Mouse (Mus musculus) stomach, postnatal 0 days (tissue): Measurements from ENCODE around the gene Ptprk. TPM values are rescaled to one million over a fixed set of nuclear protein-coding genes. Genes with fewer than 3 reads are reported as not detected.

ENCODE experiments used
- ATAC-seq: fragments of 200-750 bp; cut with Nextera tagmentation; 2 replicates; pipeline ENCODE4 v1.8.0; 2017; ENCODE audit not compliant: low FRiP score, low TSS enrichment
- DNase-seq: peaks from one replicate; pipeline ENCODE4 v3.0.0-alpha.2; 2016; ENCODE audit warnings: low spot score
- H3K27ac ChIP-seq: fragments of 300-500 bp; sonication (generic); replicated peaks from 2 replicates; pipeline ENCODE4 v1.5.1; 2014; ENCODE audit warnings: mild to moderate bottlenecking, control low read depth
- H3K27me3 ChIP-seq: fragments of 300-500 bp; sonication (generic); 2 replicates; pipeline ENCODE4 v1.6.1; 2014; ENCODE audit warnings: low read length; ENCODE audit not compliant: control insufficient read depth, insufficient read depth
- H3K36me3 ChIP-seq: fragments of 300-500 bp; sonication (generic); 2 replicates; pipeline ENCODE4 v1.6.1; 2014; ENCODE audit warnings: low read length, mixed read lengths; ENCODE audit not compliant: control insufficient read depth, insufficient read depth
- H3K4me1 ChIP-seq: fragments of 300-500 bp; sonication (generic); replicated peaks from 2 replicates; pipeline ENCODE4 v1.6.1; 2014; ENCODE audit warnings: antibody characterized with exemption; ENCODE audit not compliant: control insufficient read depth, insufficient read depth
- H3K4me2 ChIP-seq: fragments of 300-500 bp; sonication (generic); replicated peaks from 2 replicates; pipeline ENCODE4 v1.6.1; 2014; ENCODE audit warnings: low read depth, mild to moderate bottlenecking, control low read depth, moderate library complexity
- H3K4me3 ChIP-seq: fragments of 300-500 bp; sonication (generic); 2 replicates; pipeline ENCODE4 v1.5.1; 2014; ENCODE audit warnings: low read depth, low read length, control low read depth
- H3K9ac ChIP-seq: fragments of 300-500 bp; sonication (generic); 2 replicates; pipeline ENCODE4 v1.6.1; 2014; ENCODE audit warnings: mild to moderate bottlenecking, low read length, control low read depth, mixed read lengths
- H3K9me3 ChIP-seq: fragments of 300-500 bp; sonication (generic); 2 replicates; pipeline ENCODE4 v1.6.1; 2016; ENCODE audit warnings: low read length; ENCODE audit not compliant: control insufficient read depth
- CTCF ChIP-seq: IDR thresholded peaks from 2 replicates; pipeline ENCODE4 v1.5.1; 2016; ENCODE audit warnings: antibody characterized with exemption, low read depth, mild to moderate bottlenecking, moderate library complexity
- EP300 ChIP-seq: optimal IDR thresholded peaks from 2 replicates; pipeline ENCODE3; 2016; ENCODE audit warnings: antibody characterized with exemption
- WGBS: fragments of 180-500 bp; shearing (Covaris S2); extraction: QIAGEN DNeasy Blood & Tissue Kit; methylation state at CpG from one replicate; pipeline ENCODE4 v1.1.7; 2014; 5-methylcytosine and 5-hydroxymethylcytosine counted together
- polyA plus RNA-seq: library from polyadenylated mRNA; unstranded; fragments of >200 nt; fragmentation: Nextera tagmentation; extraction: Ambion mirVana; gene quantifications from 2 replicates; pipeline ENCODE4 v1.2.1, GENCODE M21; 2015

Ptprk gene
- polyA plus RNA-seq = 26.9 and 27.1 TPM in 2 replicates

- H3K4me3 ChIP-seq = peak within 1 kb of the TSS; percentile 86
- H3K4me2 ChIP-seq = peak within 1 kb of the TSS; percentile 82
- no peak for TF ChIP-seq EP300
- no peak; the same call in 1 of the 2 replicates for TF ChIP-seq CTCF
- no peaks in the 10 kb centered on the region for H3K36me3 ChIP-seq
- peak within 1 kb of the TSS; percentile 91 for H3K9ac ChIP-seq
- H3K27ac ChIP-seq = peak within 1 kb of the TSS; percentile 95
- H3K9me3 ChIP-seq = no peaks in the 10 kb centered on the region
- H3K27me3 ChIP-seq = no peaks in the 10 kb centered on the region
- under 1% methylated on average over 61 of the region's 77 CpGs for WGBS
- DNase-seq (peak; percentile 98), ATAC-seq (peak; percentile 98)
- H3K4me1 ChIP-seq = no peaks in the 10 kb centered on the region
Measured at GRCm38 (mm10) chr10:28074653-28075451, at the start of gene Ptprk. Ptprk (plus strand) TSS chr10:28074820.

GRCm38 (mm10) chr10:28027791-28028190 is 46.8 kb upstream of the Ptprk start:
- H3K9me3 ChIP-seq = no peaks in the 10 kb centered on the region
- no peaks in the 10 kb centered on the region for H3K36me3 ChIP-seq
- 73% methylated on average over 2 of the region's 2 CpGs for WGBS
- no peaks in the 10 kb centered on the region for H3K4me1 ChIP-seq
- H3K9ac ChIP-seq = no peak overlapping the region
- no peak overlapping the region for H3K4me3 ChIP-seq
- H3K27ac ChIP-seq = no peak overlapping the region
- no peak overlapping the region for H3K4me2 ChIP-seq
- TF ChIP-seq EP300 (no peak), CTCF (no peak)
- H3K27me3 ChIP-seq = no peaks in the 10 kb centered on the region
- ATAC-seq = no peak
- DNase-seq = no peak

DNA sequence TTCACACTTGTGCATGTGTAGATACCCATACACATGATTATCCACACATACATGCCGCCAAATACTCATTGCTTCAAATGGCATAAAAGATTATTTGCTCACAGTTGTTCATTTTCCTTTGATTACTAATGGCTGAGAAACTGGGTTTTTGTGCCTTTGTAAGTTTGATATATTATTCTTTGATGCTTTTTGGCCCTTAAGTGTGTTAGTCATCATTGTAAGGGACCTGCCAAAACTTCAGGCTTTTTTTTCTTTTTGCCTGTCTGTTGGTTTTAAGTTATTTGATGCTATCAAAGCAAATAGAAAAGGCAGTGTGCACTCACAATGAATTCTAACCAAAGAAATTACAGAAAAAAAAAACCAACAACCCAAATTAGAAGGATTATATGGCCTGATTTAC is 38.2 kb upstream of the Ptprk start:
- Histone ChIP-seq H3K9me3 (no peaks in the 10 kb centered on the region), H3K9ac (no peak overlapping the region), H3K4me3 (no peak overlapping the region), H3K4me1 (no peaks in the 10 kb centered on the region), H3K27me3 (no peaks in the 10 kb centered on the region), H3K4me2 (no peak overlapping the region), H3K27ac (no peak overlapping the region), H3K36me3 (no peaks in the 10 kb centered on the region)
- ATAC-seq = no peak
- 79% methylated on average over 1 of the region's 1 CpGs for WGBS
- no peak for TF ChIP-seq CTCF
- no peak for TF ChIP-seq EP300
- DNase-seq = no peak

DNA sequence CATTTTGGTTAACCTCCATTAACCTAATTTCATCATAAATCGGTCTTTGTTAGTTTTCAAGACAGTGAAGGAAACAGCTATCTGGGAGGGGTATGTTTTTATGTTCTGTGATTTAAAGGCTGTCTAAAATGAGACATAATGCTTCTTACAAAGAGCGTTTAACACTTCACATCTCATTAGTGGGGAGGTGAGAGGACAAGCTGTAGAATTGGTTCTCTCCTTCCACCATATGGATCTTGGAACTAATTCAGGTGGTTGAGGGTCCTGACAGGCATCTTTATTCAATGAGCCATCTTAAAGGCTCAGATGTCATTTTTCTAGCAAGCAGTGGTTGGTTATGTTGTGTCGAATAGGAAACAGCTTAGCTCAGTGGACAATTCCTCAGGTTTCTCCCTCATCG is 19.9 kb upstream of the Ptprk start:
- no peaks in the 10 kb centered on the region for H3K27me3 ChIP-seq
- no peak for ATAC-seq
- WGBS = 71% methylated on average over 4 of the region's 4 CpGs
- no peaks in the 10 kb centered on the region for H3K36me3 ChIP-seq
- no peaks in the 10 kb centered on the region for H3K9me3 ChIP-seq
- H3K4me2 ChIP-seq = no peak overlapping the region
- H3K4me1 ChIP-seq = no peaks in the 10 kb centered on the region
- H3K4me3 ChIP-seq = no peak overlapping the region
- no peak for DNase-seq
- TF ChIP-seq CTCF (no peak), EP300 (no peak)
- H3K27ac ChIP-seq = no peak overlapping the region
- H3K9ac ChIP-seq = no peak overlapping the region

DNA sequence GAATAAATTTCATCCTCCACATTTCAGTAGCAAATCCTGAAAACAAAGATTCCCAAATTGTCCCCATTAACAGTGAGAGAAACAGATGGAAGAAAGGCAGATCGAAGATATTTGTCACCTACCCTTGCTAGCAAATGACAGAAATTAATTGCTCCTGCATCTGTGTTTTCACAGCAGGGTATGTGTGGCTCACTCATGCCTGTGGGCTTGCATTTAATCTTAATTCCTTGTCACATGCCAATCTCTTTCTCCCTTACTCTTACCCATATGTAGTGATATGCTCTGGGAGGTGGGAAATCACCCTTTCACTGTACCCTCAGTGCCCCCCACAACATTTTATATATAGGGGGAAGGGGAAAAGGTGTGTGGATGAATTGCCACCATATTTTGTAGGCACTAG is 15.4 kb upstream of the Ptprk start:
- no peak for DNase-seq
- Histone ChIP-seq H3K9ac (no peak overlapping the region), H3K4me2 (no peak overlapping the region), H3K4me1 (no peaks in the 10 kb centered on the region), H3K27me3 (no peaks in the 10 kb centered on the region), H3K4me3 (no peak overlapping the region), H3K36me3 (no peaks in the 10 kb centered on the region), H3K9me3 (no peaks in the 10 kb centered on the region), H3K27ac (no peak overlapping the region)
- no peak for ATAC-seq
- 81% methylated on average over 1 of the region's 1 CpGs for WGBS
- TF ChIP-seq CTCF = no peak
- no peak for TF ChIP-seq EP300

- Histone ChIP-seq H3K4me1 (no peaks in the 10 kb centered on the region), H3K27ac (no peak overlapping the region), H3K27me3 (no peaks in the 10 kb centered on the region), H3K4me2 (no peak overlapping the region), H3K36me3 (no peaks in the 10 kb centered on the region), H3K9ac (no peak overlapping the region), H3K4me3 (no peak overlapping the region), H3K9me3 (no peaks in the 10 kb centered on the region)
- ATAC-seq = no peak
- 88% methylated on average over 5 of the region's 5 CpGs for WGBS
- DNase-seq = no peak
- TF ChIP-seq EP300 (no peak), CTCF (no peak)
Measured at GRCm38 (mm10) chr10:28067997-28068396, 6.6 kb upstream of the Ptprk start.
